In genomic region chr3:47818361-47818760, GRCm38 (mm10) we compare ENCODE assay signal across 12 mouse cellular contexts.
"Had no signal": no experiment of that assay in that cellular context is flagged by ENCODE, and none has a peak within 500 bp of the region (broad histone marks: within the 10 kb centered on the region; RNA-seq: fewer than 3 reads in every experiment).

No protein-coding gene starts in this region.

- DNase-seq: retina, postnatal 1 day; right cerebral cortex, adult 18-20 months; right cerebral cortex, postnatal 14 days; right cerebral cortex, postnatal 25 days; right cerebral cortex, postnatal 4 days; spleen, adult 18-20 months; thymus, adult 18-20 months; thymus, adult 2 months; thymus, postnatal 14 days; thymus, postnatal 25 days; thymus, postnatal 36 days; thymus, postnatal 4 days had no signal
